Mouse (Mus musculus) kidney, postnatal 0 days (tissue): ENCODE results near the gene Stkld1. TPM values are rescaled to one million over a fixed set of nuclear protein-coding genes. Genes with fewer than 3 reads are reported as not detected.

ENCODE experiments used
- ATAC-seq: fragments of 200-750 bp; cut with Nextera tagmentation; replicated peaks from 2 replicates; pipeline ENCODE4 v1.8.0; 2017; ENCODE audit warnings: low read depth, moderate number of reproducible peaks, moderate TSS enrichment, moderate library complexity; ENCODE audit not compliant: low FRiP score
- DNase-seq: peaks from one replicate; pipeline ENCODE4 v3.0.0-alpha.2; 2016; ENCODE audit warnings: low spot score
- H3K27ac ChIP-seq: fragments of 300-500 bp; sonication (generic); 2 replicates; pipeline ENCODE4 v1.5.1; 2014; ENCODE audit warnings: mild to moderate bottlenecking
- H3K27me3 ChIP-seq: fragments of 300-500 bp; sonication (generic); 2 replicates; pipeline ENCODE4 v1.6.1; 2014; ENCODE audit warnings: low read length, mixed read lengths; ENCODE audit not compliant: insufficient read depth
- H3K36me3 ChIP-seq: fragments of 300-500 bp; sonication (generic); 2 replicates; pipeline ENCODE4 v1.6.1; 2014; ENCODE audit warnings: low read length, mixed read lengths; ENCODE audit not compliant: insufficient read depth
- H3K4me1 ChIP-seq: fragments of 300-500 bp; sonication (generic); replicated peaks from 2 replicates; pipeline ENCODE4 v1.6.1; 2014; ENCODE audit warnings: antibody characterized with exemption, low read length, mixed read lengths; ENCODE audit not compliant: insufficient read depth
- H3K4me2 ChIP-seq: fragments of 300-500 bp; sonication (generic); 2 replicates; pipeline ENCODE4 v1.6.1; 2014; ENCODE audit warnings: mild to moderate bottlenecking, low read length, moderate library complexity, mixed read lengths
- H3K4me3 ChIP-seq: fragments of 300-500 bp; sonication (generic); replicated peaks from 2 replicates; pipeline ENCODE4 v1.5.1; 2014; ENCODE audit warnings: low read depth, low read length
- H3K9ac ChIP-seq: fragments of 300-500 bp; sonication (generic); 2 replicates; pipeline ENCODE4 v1.6.1; 2014; ENCODE audit warnings: low read depth, low read length
- H3K9me3 ChIP-seq: fragments of 300-500 bp; sonication (generic); replicated peaks from 2 replicates; pipeline ENCODE4 v1.6.1; 2016; ENCODE audit warnings: low read length, inconsistent platforms, mixed read lengths
- CTCF ChIP-seq: IDR thresholded peaks from 2 replicates; pipeline ENCODE4 v1.5.1; 2016; ENCODE audit warnings: antibody characterized with exemption, low read depth, mild to moderate bottlenecking, moderate library complexity
- WGBS: fragments of 180-500 bp; shearing (Covaris S2); extraction: QIAGEN DNeasy Blood & Tissue Kit; methylation state at CpG from one replicate; pipeline ENCODE4 v1.1.7; 2014; 5-methylcytosine and 5-hydroxymethylcytosine counted together
- polyA plus RNA-seq: library from polyadenylated mRNA; unstranded; fragments of >200 nt; fragmentation: Nextera tagmentation; extraction: Ambion mirVana; gene quantifications from 2 replicates; pipeline ENCODE4 v1.2.1, GENCODE M21; 2015

Gene Stkld1
- polyA plus RNA-seq, 1 experiment from 2014 or later = 0.07 TPM

GRCm38 (mm10) chr2:26909387-26909784 lies 24.5 kb upstream of the Stkld1 start:
- Histone ChIP-seq H3K9ac (peak overlapping the region; percentile 91), H3K4me1 (peaks cover 19% of the 10 kb centered on the region; the same call in 1 of the 2 replicates), H3K9me3 (no peaks in the 10 kb centered on the region), H3K4me2 (peak overlapping the region; percentile 70), H3K36me3 (peaks cover 49% of the 10 kb centered on the region), H3K27ac (peak overlapping the region; percentile 95; the same call in 1 of the 2 replicates), H3K4me3 (peak overlapping the region; percentile 87), H3K27me3 (no peaks in the 10 kb centered on the region)
- ATAC-seq (no peak), DNase-seq (no peak)
- peak; percentile 56 for TF ChIP-seq CTCF

DNA sequence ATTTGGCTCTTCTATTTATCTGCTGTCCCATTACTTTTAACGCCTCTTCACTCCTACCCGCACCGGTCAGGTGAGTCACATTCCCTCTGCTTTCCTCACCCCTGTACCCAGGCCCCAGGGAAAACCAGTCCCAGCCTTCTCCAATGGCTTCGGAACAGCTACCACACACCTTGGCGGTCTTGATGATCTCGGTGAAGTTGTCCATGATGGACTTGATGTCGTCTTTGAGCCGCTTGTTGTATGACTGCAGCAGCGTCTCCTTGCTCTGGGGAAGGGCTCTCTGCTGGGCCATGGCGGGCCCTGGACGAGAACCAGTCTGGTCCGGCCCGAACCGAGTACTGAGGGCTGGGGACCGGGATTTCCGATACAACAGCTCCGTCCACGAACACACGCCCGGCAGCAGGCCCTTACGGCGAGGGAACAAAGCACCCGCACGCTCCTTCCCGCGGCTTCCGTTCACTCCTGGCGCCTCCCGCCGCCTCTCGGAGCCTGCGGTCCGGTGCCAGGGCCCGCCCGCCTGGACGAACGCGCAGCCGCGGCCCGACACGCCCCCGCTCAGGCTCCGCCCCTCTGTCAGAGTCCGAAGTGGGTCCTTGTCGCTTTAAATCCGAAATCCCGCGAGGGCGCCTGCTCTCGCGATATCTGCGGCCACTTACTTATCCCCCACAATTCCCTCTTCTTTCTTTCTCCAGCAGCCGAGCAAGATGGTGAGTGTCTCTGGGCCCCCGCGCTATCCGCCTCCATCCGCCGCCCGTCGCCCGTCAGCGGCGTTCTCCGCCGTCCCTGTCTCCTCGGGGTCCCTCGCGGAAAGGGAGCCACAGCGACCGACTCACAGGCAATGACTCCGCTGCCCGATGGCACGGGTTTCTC lies 23.5 kb upstream of the Stkld1 start, which contains the start of the genes Med22 and Rpl7a:
Gene Med22, minus strand, starts transcription at position 554 of the 870 bp plus-strand sequence.
Gene Rpl7a, plus strand, starts transcription at position 641 of the 870 bp plus-strand sequence.
- WGBS = 0% methylated on average over 74 of the region's 74 CpGs
- H3K4me1 ChIP-seq = peaks cover 28% of the 10 kb centered on the region
- TF ChIP-seq CTCF = no peak
- H3K36me3 ChIP-seq = peaks cover 46% of the 10 kb centered on the region
- peak within 1 kb of the TSS; percentile 91 for H3K9ac ChIP-seq
- DNase-seq (peak; percentile 98), ATAC-seq (peak; percentile 89)
- peak within 1 kb of the TSS; percentile 93 for H3K4me2 ChIP-seq
- H3K9me3 ChIP-seq = no peaks in the 10 kb centered on the region
- peak within 1 kb of the TSS; percentile 87 for H3K4me3 ChIP-seq
- H3K27ac ChIP-seq = peak within 1 kb of the TSS; percentile 95
- H3K27me3 ChIP-seq = no peaks in the 10 kb centered on the region

- ATAC-seq (peak; percentile 40), DNase-seq (peak; percentile 79)
- Histone ChIP-seq H3K9ac (peak overlapping the region; percentile 91), H3K9me3 (no peaks in the 10 kb centered on the region), H3K4me1 (peaks cover 31% of the 10 kb centered on the region), H3K27me3 (no peaks in the 10 kb centered on the region), H3K36me3 (peaks cover 38% of the 10 kb centered on the region), H3K4me2 (peak overlapping the region; percentile 93), H3K4me3 (peak overlapping the region; percentile 87), H3K27ac (peak overlapping the region; percentile 95)
- 2% methylated on average over 37 of the region's 37 CpGs for WGBS
- no peak for TF ChIP-seq CTCF
Measured at GRCm38 (mm10) chr2:26910994-26911765, 22.7 kb upstream of the Stkld1 start.

- ATAC-seq = no peak
Measured at GRCm38 (mm10) chr2:26912253-26912770, 21.5 kb upstream of the Stkld1 start.

DNA sequence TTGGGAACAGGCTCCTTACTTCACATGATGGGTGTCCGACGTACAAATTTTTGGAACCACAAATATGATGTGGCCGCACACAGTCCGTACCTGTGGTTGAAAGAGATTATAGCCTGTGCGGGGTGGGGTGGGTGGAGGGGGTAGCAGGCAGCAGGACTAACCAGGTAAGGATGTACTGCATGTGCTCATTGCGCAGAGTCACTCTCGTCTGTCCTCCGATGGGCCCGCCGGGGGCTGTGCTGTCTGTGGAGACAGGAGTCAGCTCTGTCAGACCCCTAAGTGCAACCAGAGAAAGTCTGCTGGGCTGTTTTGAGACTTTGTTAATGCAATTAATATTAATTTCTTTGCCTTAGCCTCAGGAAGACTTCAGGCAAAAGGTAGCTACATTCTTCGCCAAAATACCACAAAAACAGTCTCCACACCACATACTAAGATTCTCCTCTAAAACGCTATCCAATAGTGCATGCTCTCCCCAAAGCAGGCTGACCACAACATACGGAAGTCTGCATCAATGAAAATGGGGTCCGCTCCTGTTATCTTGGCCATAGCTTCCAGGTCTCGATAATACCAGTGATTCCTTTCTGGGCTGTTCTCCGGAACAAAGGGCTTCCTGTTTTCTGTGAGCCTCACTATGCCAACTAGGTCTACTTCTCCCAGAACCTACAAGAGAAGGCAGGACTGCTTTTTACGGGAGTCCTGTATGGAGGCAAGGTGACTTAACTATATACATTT lies 20.3 kb upstream of the Stkld1 start:
- peaks cover 42% of the 10 kb centered on the region for H3K4me1 ChIP-seq
- no peak overlapping the region for H3K4me3 ChIP-seq
- DNase-seq = no peak
- no peaks in the 10 kb centered on the region for H3K9me3 ChIP-seq
- TF ChIP-seq CTCF = no peak
- peaks cover 21% of the 10 kb centered on the region for H3K36me3 ChIP-seq
- H3K4me2 ChIP-seq = no peak overlapping the region
- H3K27me3 ChIP-seq = no peaks in the 10 kb centered on the region
- H3K9ac ChIP-seq = no peak overlapping the region
- H3K27ac ChIP-seq = no peak overlapping the region
- WGBS = 86% methylated on average over 17 of the region's 17 CpGs
- ATAC-seq = no peak

More at GRCm38 (mm10) chr2:26912253-26912770, 21.5 kb upstream of the Stkld1 start:
- Histone ChIP-seq H3K9ac (peak overlapping the region; percentile 91), H3K27ac (no peak overlapping the region), H3K36me3 (peaks cover 30% of the 10 kb centered on the region), H3K4me2 (peak overlapping the region; percentile 93), H3K4me1 (peaks cover 38% of the 10 kb centered on the region), H3K27me3 (no peaks in the 10 kb centered on the region), H3K9me3 (no peaks in the 10 kb centered on the region), H3K4me3 (peak overlapping the region; percentile 87)
- TF ChIP-seq CTCF = no peak
- no peak for DNase-seq
- WGBS = 52% methylated on average over 5 of the region's 5 CpGs
